Mouse (Mus musculus) cortical plate, adult 2 months (tissue): Measurements from ENCODE around the gene Arid3a. TPM values are rescaled to one million over a fixed set of nuclear protein-coding genes. Genes with fewer than 3 reads are reported as not detected.

ENCODE experiments used
- H3K27ac ChIP-seq: fragments of 200-500 bp; 2 replicates; pipeline ENCODE4 v1.5.1; 2012; ENCODE audit warnings: low read length, control low read depth, inconsistent platforms; ENCODE audit not compliant: insufficient read depth
- H3K4me1 ChIP-seq: fragments of 200-500 bp; 2 replicates; pipeline ENCODE4 v1.6.1; 2011; ENCODE audit warnings: low read length; ENCODE audit not compliant: control insufficient read depth, insufficient read depth
- H3K4me3 ChIP-seq: fragments of 200-500 bp; 2 replicates; pipeline ENCODE4 v1.5.1; 2011; ENCODE audit warnings: mild to moderate bottlenecking, low read length, control low read depth; ENCODE audit not compliant: insufficient read depth
- CTCF ChIP-seq: fragments of 200-500 bp; IDR thresholded peaks from 2 replicates; pipeline ENCODE4 v1.5.1; 2011; ENCODE audit warnings: mild to moderate bottlenecking, control low read depth, low read length; ENCODE audit not compliant: insufficient read depth; ENCODE audit errors: extremely low read depth
- POLR2A ChIP-seq: fragments of 200-500 bp; IDR thresholded peaks from 2 replicates; pipeline ENCODE4 v1.6.1; 2011; ENCODE audit warnings: mild to moderate bottlenecking, low read length, control low read depth; ENCODE audit not compliant: insufficient read depth; ENCODE audit errors: extremely low read depth
- polyA plus RNA-seq: library from polyadenylated mRNA; depleted of rRNA; stranded (reverse); fragments of >200 nt; gene quantifications from 2 replicates; pipeline ENCODE4 v1.2.3, GENCODE M21; 2012

Arid3a gene
- polyA plus RNA-seq, 1 experiment: 3.1 TPM

DNA sequence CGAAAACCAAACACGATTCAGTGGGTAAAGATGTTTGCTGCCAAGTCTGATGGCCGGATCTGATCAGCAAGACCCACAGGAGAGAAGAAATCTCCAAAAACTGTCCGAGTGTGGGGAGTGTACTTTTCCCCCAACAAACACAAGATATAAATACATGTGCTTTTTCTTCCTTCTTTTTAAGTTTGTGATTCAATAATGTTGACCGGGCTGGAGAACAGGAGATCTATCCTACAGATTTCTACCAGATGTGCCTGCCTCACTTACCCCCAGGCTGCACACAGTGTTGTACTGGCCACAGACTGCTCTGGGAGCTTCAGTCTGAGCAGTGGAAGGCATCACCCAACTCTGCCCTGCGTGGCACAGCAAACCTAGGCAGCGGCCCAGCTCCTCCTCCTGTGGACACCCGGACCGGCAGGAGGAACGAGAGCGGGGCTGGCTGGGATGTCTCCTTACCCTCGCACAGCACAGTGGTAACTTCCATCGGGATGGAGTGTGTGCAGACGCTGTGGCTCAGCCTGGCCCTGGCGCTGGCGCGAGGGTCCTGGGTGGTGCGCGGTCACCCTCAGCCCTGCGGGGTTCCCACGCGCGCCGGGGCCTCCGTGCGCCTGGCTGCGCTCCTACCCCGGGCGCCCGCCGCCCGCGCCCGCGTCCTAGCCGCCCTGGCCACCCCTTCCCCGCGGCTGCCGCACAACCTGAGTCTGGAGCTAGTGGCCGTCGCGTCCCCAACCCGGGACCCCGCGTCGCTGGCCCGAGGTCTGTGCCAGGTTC is 43.8 kb downstream of the Arid3a start, which contains the start of gene Grin3b:
Grin3b (plus strand) TSS at position 301 of the 768 bp plus-strand sequence.
- no peak within 1 kb of the TSS for H3K4me3 ChIP-seq
- H3K4me1 ChIP-seq: no peaks in the 10 kb centered on the region
- TF ChIP-seq POLR2A (no peak), CTCF (no peak)
- no peak within 1 kb of the TSS for H3K27ac ChIP-seq

DNA sequence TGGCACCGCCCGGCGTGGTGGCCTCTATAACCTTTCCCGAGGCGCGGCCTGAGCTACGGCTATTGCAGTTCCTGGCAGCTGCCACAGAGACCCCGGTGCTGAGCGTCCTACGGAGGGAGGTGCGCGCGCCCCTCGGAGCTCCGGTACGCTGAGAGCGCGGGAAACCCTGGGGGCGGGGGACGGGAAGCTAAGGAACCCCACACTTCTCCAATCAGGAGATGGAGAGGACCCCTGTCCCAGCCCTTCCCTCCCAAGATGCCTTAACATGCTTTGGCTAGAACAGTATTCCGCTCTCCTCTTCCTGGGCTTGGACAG is 44.3 kb downstream of the Arid3a start:
- Histone ChIP-seq H3K4me3 (no peak overlapping the region), H3K27ac (no peak overlapping the region), H3K4me1 (no peaks in the 10 kb centered on the region)
- TF ChIP-seq POLR2A: no peak

DNA sequence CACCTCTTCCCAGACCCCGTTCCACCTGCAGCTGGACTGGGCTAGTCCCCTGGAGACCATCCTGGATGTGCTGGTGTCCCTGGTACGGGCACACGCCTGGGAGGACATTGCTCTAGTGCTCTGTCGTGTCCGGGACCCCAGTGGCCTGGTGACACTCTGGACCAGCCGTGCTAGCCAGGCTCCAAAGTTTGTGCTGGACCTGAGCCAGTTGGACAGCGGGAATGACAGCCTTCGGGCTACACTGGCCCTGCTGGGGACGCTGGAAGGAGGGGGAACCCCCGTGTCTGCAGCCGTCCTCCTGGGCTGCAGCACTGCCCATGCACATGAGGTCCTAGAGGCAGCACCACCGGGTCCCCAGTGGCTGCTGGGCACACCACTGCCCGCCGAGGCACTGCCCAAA is 46.0 kb downstream of the Arid3a start:
- Histone ChIP-seq H3K4me1 (no peaks in the 10 kb centered on the region), H3K4me3 (no peak overlapping the region), H3K27ac (no peak overlapping the region)
- TF ChIP-seq CTCF (no peak), POLR2A (no peak)

DNA sequence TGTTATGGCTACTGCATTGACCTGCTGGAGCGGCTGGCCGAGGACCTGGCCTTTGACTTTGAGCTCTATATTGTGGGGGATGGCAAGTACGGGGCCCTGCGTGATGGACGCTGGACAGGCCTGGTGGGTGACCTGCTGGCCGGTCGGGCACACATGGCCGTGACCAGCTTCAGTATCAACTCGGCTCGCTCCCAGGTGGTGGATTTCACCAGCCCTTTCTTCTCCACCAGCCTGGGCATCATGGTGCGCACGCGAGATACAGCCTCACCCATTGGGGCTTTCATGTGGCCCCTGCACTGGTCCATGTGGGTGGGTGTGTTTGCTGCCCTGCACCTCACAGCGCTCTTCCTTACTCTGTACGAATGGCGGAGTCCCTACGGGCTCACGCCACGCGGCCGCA is 47.2 kb downstream of the Arid3a start:
- H3K27ac ChIP-seq: no peak overlapping the region
- TF ChIP-seq POLR2A: no peak
- no peak for TF ChIP-seq CTCF
- H3K4me3 ChIP-seq: no peak overlapping the region
- H3K4me1 ChIP-seq: no peaks in the 10 kb centered on the region

DNA sequence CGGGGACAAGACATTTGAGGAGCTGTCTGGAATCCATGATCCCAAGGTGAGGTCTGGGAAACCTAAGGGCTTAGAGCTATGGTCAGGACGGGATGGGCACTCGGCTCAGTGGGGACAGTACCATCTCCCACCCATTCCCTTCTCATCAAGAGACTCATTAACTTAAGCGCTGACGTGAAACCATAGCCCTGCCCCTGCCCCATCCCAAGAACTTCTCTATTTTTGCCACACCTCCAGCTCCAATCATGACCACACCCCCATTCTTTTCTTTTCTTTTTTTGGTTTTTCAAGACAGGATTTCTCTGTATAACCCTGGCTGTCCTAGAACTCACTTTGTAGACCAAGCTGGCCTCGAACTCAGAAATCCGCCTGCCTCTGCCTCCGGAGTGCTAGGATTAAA is 47.8 kb downstream of the Arid3a start:
- no peak overlapping the region for H3K4me3 ChIP-seq

DNA sequence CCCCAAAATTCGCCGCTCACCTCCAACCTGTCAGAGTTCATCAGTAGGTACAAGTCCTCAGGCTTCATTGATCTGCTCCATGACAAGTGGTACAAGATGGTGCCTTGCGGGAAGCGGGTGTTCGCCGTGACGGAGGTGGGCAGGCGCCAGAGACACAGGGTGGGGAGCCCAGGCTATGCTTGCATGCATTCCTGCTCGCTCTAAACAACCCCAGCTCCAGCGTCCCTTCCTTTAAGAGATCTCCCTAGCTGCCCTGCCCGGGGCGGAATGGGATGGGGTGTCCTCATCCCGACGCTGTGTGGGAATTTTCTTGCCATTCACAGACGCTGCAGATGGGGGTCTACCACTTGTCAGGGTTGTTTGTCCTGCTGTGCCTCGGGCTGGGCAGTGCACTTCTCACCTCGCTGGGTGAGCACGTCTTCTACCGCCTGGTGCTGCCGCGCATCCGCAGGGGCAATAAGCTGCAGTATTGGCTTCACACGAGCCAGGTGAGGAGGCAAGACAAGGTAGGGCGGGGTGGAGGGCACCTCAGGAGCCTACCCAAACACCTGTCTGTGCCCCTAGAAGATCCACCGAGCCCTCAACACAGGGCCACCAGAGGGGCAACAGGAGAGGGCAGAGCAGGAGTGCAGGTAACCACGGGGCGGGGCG is 49.4 kb downstream of the Arid3a start:
- no peak for TF ChIP-seq POLR2A
- no peak for TF ChIP-seq CTCF
- no peak overlapping the region for H3K27ac ChIP-seq
- H3K4me1 ChIP-seq: no peaks in the 10 kb centered on the region
- H3K4me3 ChIP-seq: no peak overlapping the region

More for the DNA sequence above, 47.8 kb downstream of the Arid3a start:
- H3K4me1 ChIP-seq: no peaks in the 10 kb centered on the region
- no peak overlapping the region for H3K27ac ChIP-seq
- TF ChIP-seq POLR2A: no peak
- TF ChIP-seq CTCF: no peak

DNA sequence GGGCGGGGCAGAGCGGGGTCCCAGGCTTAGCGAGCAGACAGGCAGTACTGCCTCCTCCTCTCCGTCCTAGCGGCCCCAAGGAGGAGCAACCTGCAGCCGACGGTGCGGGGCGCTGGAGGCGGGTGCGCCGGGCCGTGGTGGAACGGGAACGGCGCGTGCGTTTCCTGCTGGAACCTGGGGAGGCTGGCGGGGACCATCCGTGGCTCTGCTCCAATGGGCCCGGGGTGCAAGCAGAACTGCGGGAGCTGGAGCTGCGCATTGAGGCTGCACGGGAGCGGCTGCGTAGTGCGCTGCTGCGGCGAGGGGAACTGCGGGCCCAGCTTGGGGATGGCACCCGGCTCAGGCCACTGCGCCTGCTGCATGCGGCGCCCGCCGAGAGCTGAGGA is 49.9 kb downstream of the Arid3a start:
- TF ChIP-seq CTCF (no peak), POLR2A (no peak)
- H3K27ac ChIP-seq: no peak overlapping the region
- no peaks in the 10 kb centered on the region for H3K4me1 ChIP-seq
- no peak overlapping the region for H3K4me3 ChIP-seq

DNA sequence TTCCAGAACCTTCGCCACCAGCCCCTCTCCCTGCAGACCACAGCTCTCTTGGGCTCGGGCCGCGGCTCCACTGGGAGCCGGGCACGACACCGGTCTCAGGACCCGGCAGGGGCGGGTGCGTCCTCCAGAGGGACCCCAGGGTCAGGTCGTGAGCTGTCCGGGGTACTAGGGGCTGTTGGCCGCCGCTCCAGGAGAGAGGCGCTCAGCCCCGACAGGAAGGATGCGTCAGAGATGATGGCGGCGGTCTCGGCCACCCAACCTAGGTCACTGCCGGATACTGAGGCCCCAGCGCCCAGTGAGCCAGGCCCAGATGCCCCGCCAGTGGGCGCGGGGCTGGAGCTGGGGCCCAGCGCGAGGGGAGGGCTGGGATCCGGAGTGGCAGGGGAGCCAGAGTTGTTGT is 50.5 kb downstream of the Arid3a start:
- Histone ChIP-seq H3K4me1 (peaks cover under 1% of the 10 kb centered on the region; the same call in 1 of the 2 replicates), H3K4me3 (no peak overlapping the region), H3K27ac (no peak overlapping the region)
- TF ChIP-seq CTCF (no peak), POLR2A (no peak)

DNA sequence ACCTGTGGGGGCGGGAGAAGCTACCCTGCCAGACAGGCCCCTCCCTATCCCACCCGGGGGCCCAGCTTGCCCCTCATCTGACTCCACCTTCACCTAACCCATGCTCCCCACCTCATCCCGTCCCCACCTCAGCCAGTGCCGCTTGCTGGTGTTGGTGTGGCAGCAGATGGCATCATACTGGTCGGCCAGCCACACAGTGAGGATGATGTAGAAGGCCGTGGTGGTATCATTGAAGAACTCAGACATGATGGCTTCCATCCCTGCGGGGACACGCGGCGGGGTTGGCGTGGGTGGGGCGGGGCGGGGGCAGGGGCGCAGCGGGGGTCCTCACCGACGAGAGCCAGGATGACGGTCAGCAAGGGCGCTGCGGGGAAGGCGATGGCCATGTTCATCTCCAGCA is 51.2 kb downstream of the Arid3a start:
- H3K27ac ChIP-seq: no peak overlapping the region
- H3K4me1 ChIP-seq: peaks cover 1% of the 10 kb centered on the region; the same call in 1 of the 2 replicates
- TF ChIP-seq POLR2A (no peak), CTCF (no peak)

More for the DNA sequence above, 51.2 kb downstream of the Arid3a start:
- no peak overlapping the region for H3K4me3 ChIP-seq
